Mouse (Mus musculus): Measurements from ENCODE around the gene Cdc42ep1.

DNA sequence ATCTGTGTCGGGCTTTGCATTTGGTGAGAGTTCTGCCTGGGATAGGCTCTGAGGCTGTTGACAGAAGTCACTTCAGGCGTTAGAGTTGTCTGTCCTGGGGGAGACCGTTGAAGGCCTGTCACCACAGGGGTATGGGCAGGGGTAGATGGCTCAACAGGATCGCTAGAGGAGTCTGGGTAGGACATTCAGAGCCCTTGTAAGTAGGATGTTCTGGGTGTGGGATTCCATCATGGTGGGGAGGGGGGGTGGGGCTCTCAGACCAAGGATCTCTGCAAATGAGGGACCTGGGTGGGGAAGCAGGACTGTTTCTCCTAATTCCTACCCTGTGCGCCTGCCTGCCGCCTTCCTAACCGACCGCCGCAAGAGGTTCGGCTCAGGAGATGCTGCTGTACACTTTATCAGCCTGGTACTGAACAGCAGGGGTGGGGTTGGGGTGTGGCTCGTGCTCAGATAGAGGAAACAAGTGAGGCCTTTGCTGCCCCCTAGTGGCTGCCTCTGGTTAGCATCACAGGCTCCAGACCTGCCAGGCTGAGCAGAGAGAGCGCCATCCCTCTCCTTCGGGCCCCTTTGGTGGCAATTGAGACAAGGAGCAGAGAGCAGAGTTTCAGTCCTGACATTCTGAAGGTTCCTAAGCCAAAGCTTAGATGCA lies 9.2 kb downstream of the Cdc42ep1 start:
- TF ChIP-seq CTCF (IDR thresholded peaks at IDR 0.05; ENCODE audit: low read depth, low read length) (peak; percentile 91), POLR2A (IDR thresholded peaks at IDR 0.05; ENCODE audit: extremely low read depth, insufficient read depth, low read length) (no peak)
